27 mouse cellular contexts compared by ENCODE assay signal in genomic region chrX:144098200-144098599, GRCm38 (mm10). TPM values are rescaled to one million over a fixed set of nuclear protein-coding genes. Genes with fewer than 3 reads are reported as not detected.
DNase-seq lines count a peak whose midpoint lies in the region; ATAC-seq and TF ChIP-seq lines count a peak whose summit lies in the region.
"Had no signal": no experiment of that assay in that cellular context is flagged by ENCODE, and none has a peak within 500 bp of the region (broad histone marks: within the 10 kb centered on the region; RNA-seq: fewer than 3 reads in every experiment).

No protein-coding gene starts in this region.

- H3K27me3 ChIP-seq in embryonic facial prominence, embryonic 11.5 days (ENCODE audit: control insufficient read depth, insufficient read depth, low read length): no peaks in the 10 kb centered on the region; the same call in 1 of the 2 replicates
- peaks cover 47% of the 10 kb centered on the region for H3K27me3 ChIP-seq in embryonic facial prominence, embryonic 10.5 days (replicated peaks; ENCODE audit: low read depth, poor library complexity, severe bottlenecking)
- H3K27me3 ChIP-seq in kidney, postnatal 0 days (ENCODE audit: insufficient read depth, low read length): no peaks in the 10 kb centered on the region
- H3K27me3 ChIP-seq in kidney, embryonic 15.5 days: peaks cover 16% of the 10 kb centered on the region
- H3K27me3 ChIP-seq: heart, embryonic 13.5 days had no signal

- no peak overlapping the region for H3K4me3 ChIP-seq in embryonic facial prominence, embryonic 11.5 days (ENCODE audit: low read depth, low read length)
- H3K4me3 ChIP-seq in embryonic facial prominence, embryonic 10.5 days: no peak overlapping the region
- no peak overlapping the region for H3K4me3 ChIP-seq in kidney, postnatal 0 days (replicated peaks; ENCODE audit: low read depth, low read length)
- H3K4me3 ChIP-seq in kidney, embryonic 15.5 days (replicated peaks): no peak overlapping the region
- H3K4me3 ChIP-seq: embryonic facial prominence, embryonic 13.5 days; forebrain, embryonic 10.5 days; forebrain, embryonic 13.5 days; heart, adult 2 months; heart, embryonic 10.5 days; heart, embryonic 13.5 days; hindbrain, embryonic 15.5 days had no signal

- H3K27ac ChIP-seq in embryonic facial prominence, embryonic 11.5 days (replicated peaks; ENCODE audit: low read depth, low read length): no peak overlapping the region
- no peak overlapping the region for H3K27ac ChIP-seq in embryonic facial prominence, embryonic 10.5 days (replicated peaks)
- no peak overlapping the region for H3K27ac ChIP-seq in kidney, postnatal 0 days
- no peak overlapping the region for H3K27ac ChIP-seq in kidney, embryonic 15.5 days
- H3K27ac ChIP-seq: embryonic facial prominence, embryonic 13.5 days; forebrain, embryonic 10.5 days; forebrain, embryonic 13.5 days; heart, adult 2 months; heart, embryonic 10.5 days; heart, embryonic 13.5 days; hindbrain, embryonic 15.5 days had no signal

- no peaks in the 10 kb centered on the region for H3K36me3 ChIP-seq in embryonic facial prominence, embryonic 11.5 days (replicated peaks; ENCODE audit: control insufficient read depth, insufficient read depth, low read depth, low read length)
- H3K36me3 ChIP-seq in embryonic facial prominence, embryonic 10.5 days (replicated peaks): no peaks in the 10 kb centered on the region
- H3K36me3 ChIP-seq in kidney, postnatal 0 days (ENCODE audit: insufficient read depth, low read length): no peaks in the 10 kb centered on the region
- no peaks in the 10 kb centered on the region for H3K36me3 ChIP-seq in kidney, embryonic 15.5 days
- H3K36me3 ChIP-seq: embryonic facial prominence, embryonic 13.5 days; forebrain, embryonic 10.5 days; heart, embryonic 10.5 days; heart, embryonic 13.5 days; hindbrain, embryonic 15.5 days had no signal

- no peak for TF ChIP-seq CTCF in kidney, postnatal 0 days (IDR thresholded peaks at IDR 0.05; ENCODE audit: low read depth)

- WGBS in embryonic facial prominence, embryonic 11.5 days: 47% methylated on average over 3 of the region's 3 CpGs
- WGBS in embryonic facial prominence, embryonic 10.5 days: 49% methylated on average over 3 of the region's 3 CpGs
- WGBS in kidney, postnatal 0 days: 43% methylated on average over 3 of the region's 3 CpGs
- WGBS in kidney, embryonic 15.5 days: 36% methylated on average over 3 of the region's 3 CpGs

- peak; percentile 40 for DNase-seq in embryonic facial prominence, embryonic 11.5 days (ENCODE audit: low spot score)
- DNase-seq in embryonic facial prominence, embryonic 10.5 days (ENCODE audit: low spot score): no peak
- DNase-seq in kidney, postnatal 0 days (ENCODE audit: low spot score): peak; percentile 37
- peak; percentile 1 for DNase-seq in 3T3-L1 (ENCODE audit: low read depth, low spot score)
- DNase-seq in skeletal muscle tissue, adult 2 months (ENCODE audit: low read depth, low spot score): peak; percentile 29
- DNase-seq in spleen, postnatal 14 days (ENCODE audit: low spot score in 2 of 2): no peak
- DNase-seq: adrenal gland, adult 2 months; adrenal gland, postnatal 14 days; cerebellum, adult 11 months; cerebellum, adult 2 months; cerebellum, adult 9-11 months; cerebellum, postnatal 25 days; gastrocnemius, postnatal 10 days; gastrocnemius, postnatal 36 days; heart, adult 2 months; heart, postnatal 14 days; heart, postnatal 4 days had no signal

- H3K9ac ChIP-seq in embryonic facial prominence, embryonic 11.5 days (replicated peaks; ENCODE audit: low read length): no peak overlapping the region
- H3K9ac ChIP-seq in kidney, postnatal 0 days (ENCODE audit: low read depth, low read length): no peak overlapping the region
- H3K9ac ChIP-seq in kidney, embryonic 15.5 days: no peak overlapping the region
- H3K9ac ChIP-seq: embryonic facial prominence, embryonic 13.5 days; forebrain, embryonic 13.5 days; heart, embryonic 13.5 days; hindbrain, embryonic 15.5 days had no signal

- no peaks in the 10 kb centered on the region for H3K9me3 ChIP-seq in embryonic facial prominence, embryonic 11.5 days (replicated peaks; ENCODE audit: control insufficient read depth, low read length)
- no peaks in the 10 kb centered on the region for H3K9me3 ChIP-seq in embryonic facial prominence, embryonic 10.5 days
- no peaks in the 10 kb centered on the region for H3K9me3 ChIP-seq in kidney, postnatal 0 days (replicated peaks; ENCODE audit: low read length)
- H3K9me3 ChIP-seq in kidney, embryonic 15.5 days (replicated peaks): no peaks in the 10 kb centered on the region
- H3K9me3 ChIP-seq: embryonic facial prominence, embryonic 13.5 days; forebrain, embryonic 10.5 days; forebrain, embryonic 13.5 days; heart, embryonic 10.5 days; heart, embryonic 13.5 days; hindbrain, embryonic 15.5 days had no signal

- ATAC-seq in embryonic facial prominence, embryonic 11.5 days (replicated peaks; ENCODE audit: insufficient number of reproducible peaks, low FRiP score, low TSS enrichment, low read depth): no peak
- no peak for ATAC-seq in kidney, postnatal 0 days (replicated peaks; ENCODE audit: low FRiP score, low read depth)
- ATAC-seq in kidney, embryonic 15.5 days (replicated peaks; ENCODE audit: low FRiP score): no peak
- ATAC-seq: CD4-positive, CD25-positive, alpha-beta regulatory T cell, adult 4 months; forebrain, embryonic 13.5 days; forebrain, embryonic 16.5 days had no signal

- H3K4me1 ChIP-seq in embryonic facial prominence, embryonic 11.5 days (ENCODE audit: control insufficient read depth, insufficient read depth, low read length): no peaks in the 10 kb centered on the region
- 0 out of 2 replicates have a peak, but pooled peaks cover 4% of the 10 kb centered on the region for H3K4me1 ChIP-seq in embryonic facial prominence, embryonic 10.5 days
- no peaks in the 10 kb centered on the region for H3K4me1 ChIP-seq in kidney, postnatal 0 days (replicated peaks; ENCODE audit: insufficient read depth, low read length)
- H3K4me1 ChIP-seq in kidney, embryonic 15.5 days: no peaks in the 10 kb centered on the region
- H3K4me1 ChIP-seq: embryonic facial prominence, embryonic 13.5 days; forebrain, embryonic 10.5 days; forebrain, embryonic 13.5 days; heart, embryonic 10.5 days; heart, embryonic 13.5 days; hindbrain, embryonic 15.5 days had no signal

- no peak overlapping the region for H3K4me2 ChIP-seq in embryonic facial prominence, embryonic 11.5 days (ENCODE audit: low read depth, low read length)
- H3K4me2 ChIP-seq in kidney, postnatal 0 days (ENCODE audit: low read length): no peak overlapping the region
- H3K4me2 ChIP-seq in kidney, embryonic 15.5 days: no peak overlapping the region
- H3K4me2 ChIP-seq: embryonic facial prominence, embryonic 13.5 days; forebrain, embryonic 13.5 days; heart, embryonic 13.5 days; hindbrain, embryonic 15.5 days had no signal

RNA-seq across cellular contexts. Expression of gene A730046J19Rik, which starts 55.3 kb away (rescaled TPM):
- 0.13 and 0.22 TPM in 2 replicates for polyA plus RNA-seq in embryonic facial prominence, embryonic 11.5 days (2014; fragmentation: Nextera tagmentation; extraction: Ambion mirVana)
- polyA plus RNA-seq in embryonic facial prominence, embryonic 10.5 days (2016; fragmentation: Nextera tagmentation; extraction: Ambion mirVana): 0.07 and 0.10 TPM in 2 replicates
- polyA plus RNA-seq in kidney, postnatal 0 days (2015; fragmentation: Nextera tagmentation; extraction: Ambion mirVana): 0.04 and 0.08 TPM in 2 replicates
- polyA plus RNA-seq in kidney, embryonic 15.5 days (2015; fragmentation: Nextera tagmentation; extraction: Ambion mirVana): 0.35 and 0.58 TPM in 2 replicates
- polyA plus RNA-seq: C2C12; CD4-positive, CD25-positive, alpha-beta regulatory T cell, adult 4 months had no signal

Comparison
In these comparisons a context has a peak if more than half of its experiments do, and no peak if none do; other contexts are left out.
1. DNase-seq: peak in embryonic facial prominence, embryonic 11.5 days (single experiment), kidney, postnatal 0 days (single experiment), 3T3-L1 (single experiment) and skeletal muscle tissue, adult 2 months (single experiment); none in embryonic facial prominence, embryonic 10.5 days (single experiment) and spleen, postnatal 14 days (0 of 2).